Mouse (Mus musculus) liver, embryonic 12.5 days (tissue): ENCODE results near the gene Man1a2. TPM values are rescaled to one million over a fixed set of nuclear protein-coding genes. Genes with fewer than 3 reads are reported as not detected.

Source experiments
- ATAC-seq: fragments of 200-750 bp; cut with Nextera tagmentation; 2 replicates; pipeline ENCODE4 v1.8.0; 2017; ENCODE audit warnings: moderate number of reproducible peaks, mild to moderate bottlenecking, moderate library complexity
- H3K27ac ChIP-seq: fragments of 300-500 bp; sonication (generic); 2 replicates; pipeline ENCODE4 v1.5.1; 2016; ENCODE audit warnings: mild to moderate bottlenecking
- H3K27me3 ChIP-seq: fragments of 300-500 bp; sonication (generic); replicated peaks from 2 replicates; pipeline ENCODE4 v1.6.1; 2016; ENCODE audit warnings: mild to moderate bottlenecking, moderate library complexity
- H3K36me3 ChIP-seq: fragments of 300-500 bp; sonication (generic); 2 replicates; pipeline ENCODE4 v1.6.1; 2016; ENCODE audit warnings: mild to moderate bottlenecking, moderate library complexity
- H3K4me1 ChIP-seq: fragments of 300-500 bp; sonication (generic); 2 replicates; pipeline ENCODE4 v1.6.1; 2016
- H3K4me2 ChIP-seq: fragments of 300-500 bp; sonication (generic); 2 replicates; pipeline ENCODE4 v1.6.1; 2016; ENCODE audit warnings: mild to moderate bottlenecking, moderate library complexity
- H3K4me3 ChIP-seq: fragments of 300-500 bp; sonication (generic); 2 replicates; pipeline ENCODE4 v1.5.1; 2016; ENCODE audit warnings: mild to moderate bottlenecking, moderate library complexity
- H3K9ac ChIP-seq: fragments of 300-500 bp; sonication (generic); 2 replicates; pipeline ENCODE4 v1.6.1; 2016; ENCODE audit warnings: mild to moderate bottlenecking, moderate library complexity
- H3K9me3 ChIP-seq: fragments of 300-500 bp; sonication (generic); replicated peaks from 2 replicates; pipeline ENCODE4 v1.6.1; 2016; ENCODE audit warnings: mild to moderate bottlenecking, moderate library complexity
- WGBS: fragments of 180-500 bp; shearing (Covaris S2); methylation state at CpG from one replicate; pipeline ENCODE4 v1.1.7; 2016; ENCODE audit not compliant: insufficient replicate concordance; 5-methylcytosine and 5-hydroxymethylcytosine counted together
- polyA plus RNA-seq: library from polyadenylated mRNA; unstranded; fragments of >200 nt; fragmentation: Nextera tagmentation; extraction: Ambion mirVana; gene quantifications from 2 replicates; pipeline ENCODE4 v1.2.1, GENCODE M21; 2016

Gene Man1a2
- 61.2 and 65.0 TPM in 2 replicates for polyA plus RNA-seq

- Histone ChIP-seq H3K4me3 (peak within 1 kb of the TSS; percentile 92), H3K27ac (peak within 1 kb of the TSS; percentile 93)
- ATAC-seq, result peak; percentile 92
Observed at GRCm38 (mm10) chr3:100685087-100685762, at the start of gene Man1a2. Gene Man1a2 (minus strand): TSS chr3:100685503.

GRCm38 (mm10) chr3:100734482-100735154 is 49.3 kb upstream of the Man1a2 start:
- H3K27ac ChIP-seq, result no peak overlapping the region
- H3K4me2 ChIP-seq, result no peak overlapping the region
- no peak for ATAC-seq
- no peaks in the 10 kb centered on the region for H3K9me3 ChIP-seq
- H3K4me3 ChIP-seq, result no peak overlapping the region
- H3K27me3 ChIP-seq, result 0 out of 2 replicates have a peak, but pooled peaks cover 4% of the 10 kb centered on the region
- no peaks in the 10 kb centered on the region for H3K4me1 ChIP-seq
- H3K36me3 ChIP-seq, result no peaks in the 10 kb centered on the region
- H3K9ac ChIP-seq, result no peak overlapping the region
- 48% methylated on average over 12 of the region's 12 CpGs for WGBS

More at GRCm38 (mm10) chr3:100685087-100685762, at the start of gene Man1a2:
- Histone ChIP-seq H3K9ac (peak within 1 kb of the TSS; percentile 92), H3K9me3 (no peaks in the 10 kb centered on the region), H3K36me3 (no peaks in the 10 kb centered on the region), H3K4me2 (peak within 1 kb of the TSS; percentile 96), H3K4me1 (peaks cover 39% of the 10 kb centered on the region), H3K27me3 (0 out of 2 replicates have a peak, but pooled peaks cover 3% of the 10 kb centered on the region)
- WGBS, result under 1% methylated on average over 56 of the region's 92 CpGs

- WGBS, result 55% methylated on average over 11 of the region's 11 CpGs
- 0 out of 2 replicates have a peak, but pooled peaks cover 4% of the 10 kb centered on the region for H3K27me3 ChIP-seq
- H3K4me1 ChIP-seq, result no peaks in the 10 kb centered on the region
- H3K9ac ChIP-seq, result no peak overlapping the region
- H3K36me3 ChIP-seq, result no peaks in the 10 kb centered on the region
- H3K4me3 ChIP-seq, result no peak overlapping the region
- no peak for ATAC-seq
- H3K4me2 ChIP-seq, result no peak overlapping the region
- H3K9me3 ChIP-seq, result no peaks in the 10 kb centered on the region
- H3K27ac ChIP-seq, result no peak overlapping the region
Observed at GRCm38 (mm10) chr3:100731896-100732295, 46.6 kb upstream of the Man1a2 start.

- H3K4me2 ChIP-seq, result no peak overlapping the region
- 0 out of 2 replicates have a peak, but pooled peaks cover 4% of the 10 kb centered on the region for H3K27me3 ChIP-seq
- 0 out of 2 replicates have a peak, but pooled peaks cover 2% of the 10 kb centered on the region for H3K4me1 ChIP-seq
- no peak overlapping the region for H3K27ac ChIP-seq
- no peak overlapping the region for H3K9ac ChIP-seq
- H3K36me3 ChIP-seq, result no peaks in the 10 kb centered on the region
- H3K9me3 ChIP-seq, result no peaks in the 10 kb centered on the region
- WGBS, result 68% methylated on average over 3 of the region's 3 CpGs
- ATAC-seq, result no peak
- H3K4me3 ChIP-seq, result no peak overlapping the region
Observed at GRCm38 (mm10) chr3:100731347-100731746, 46.0 kb upstream of the Man1a2 start.

- Histone ChIP-seq H3K27me3 (no peaks in the 10 kb centered on the region), H3K36me3 (0 out of 2 replicates have a peak, but pooled peaks cover 2% of the 10 kb centered on the region), H3K4me2 (no peak overlapping the region), H3K9me3 (peaks cover 7% of the 10 kb centered on the region), H3K4me3 (no peak overlapping the region), H3K4me1 (peaks cover 10% of the 10 kb centered on the region; the same call in 1 of the 2 replicates), H3K27ac (no peak overlapping the region), H3K9ac (no peak overlapping the region)
- 68% methylated on average over 4 of the region's 4 CpGs for WGBS
- ATAC-seq, result no peak
Observed at GRCm38 (mm10) chr3:100728008-100728712, 42.9 kb upstream of the Man1a2 start.

GRCm38 (mm10) chr3:100725960-100726674 is 40.8 kb upstream of the Man1a2 start:
- Histone ChIP-seq H3K36me3 (0 out of 2 replicates have a peak, but pooled peaks cover 2% of the 10 kb centered on the region), H3K4me2 (peak overlapping the region; percentile 25), H3K9me3 (peaks cover 15% of the 10 kb centered on the region), H3K4me1 (peaks cover 10% of the 10 kb centered on the region; the same call in 1 of the 2 replicates), H3K9ac (no peak overlapping the region), H3K27me3 (no peaks in the 10 kb centered on the region), H3K4me3 (no peak overlapping the region), H3K27ac (no peak overlapping the region)
- 55% methylated on average over 11 of the region's 11 CpGs for WGBS
- peak; percentile 88 for ATAC-seq

- 77% methylated on average over 5 of the region's 5 CpGs for WGBS
- no peak overlapping the region for H3K9ac ChIP-seq
- 0 out of 2 replicates have a peak, but pooled peaks cover 2% of the 10 kb centered on the region for H3K36me3 ChIP-seq
- no peaks in the 10 kb centered on the region for H3K27me3 ChIP-seq
- H3K4me1 ChIP-seq, result peaks cover 3% of the 10 kb centered on the region; the same call in 1 of the 2 replicates
- H3K4me3 ChIP-seq, result no peak overlapping the region
- peaks cover 15% of the 10 kb centered on the region for H3K9me3 ChIP-seq
- ATAC-seq, result no peak
- no peak overlapping the region for H3K27ac ChIP-seq
- H3K4me2 ChIP-seq, result no peak overlapping the region
Observed at GRCm38 (mm10) chr3:100720786-100721300, 35.5 kb upstream of the Man1a2 start.

GRCm38 (mm10) chr3:100716241-100716640 is 30.9 kb upstream of the Man1a2 start:
- no peaks in the 10 kb centered on the region for H3K36me3 ChIP-seq
- H3K27me3 ChIP-seq, result 0 out of 2 replicates have a peak, but pooled peaks cover 6% of the 10 kb centered on the region
- no peak overlapping the region for H3K9ac ChIP-seq
- H3K27ac ChIP-seq, result no peak overlapping the region
- no peaks in the 10 kb centered on the region for H3K4me1 ChIP-seq
- no peak overlapping the region for H3K4me2 ChIP-seq
- H3K4me3 ChIP-seq, result no peak overlapping the region
- no peaks in the 10 kb centered on the region for H3K9me3 ChIP-seq
- WGBS, result 66% methylated on average over 7 of the region's 7 CpGs
- ATAC-seq, result no peak

GRCm38 (mm10) chr3:100715367-100715766 is 30.1 kb upstream of the Man1a2 start:
- 62% methylated on average over 4 of the region's 4 CpGs for WGBS
- no peaks in the 10 kb centered on the region for H3K4me1 ChIP-seq

GRCm38 (mm10) chr3:100713142-100714005 is 28.1 kb upstream of the Man1a2 start:
- H3K9ac ChIP-seq, result no peak overlapping the region
- H3K4me2 ChIP-seq, result no peak overlapping the region
- H3K36me3 ChIP-seq, result no peaks in the 10 kb centered on the region
- WGBS, result 63% methylated on average over 11 of the region's 11 CpGs
- H3K9me3 ChIP-seq, result no peaks in the 10 kb centered on the region
- no peak for ATAC-seq
- no peaks in the 10 kb centered on the region for H3K4me1 ChIP-seq
- no peak overlapping the region for H3K4me3 ChIP-seq
- H3K27me3 ChIP-seq, result 0 out of 2 replicates have a peak, but pooled peaks cover 6% of the 10 kb centered on the region
- no peak overlapping the region for H3K27ac ChIP-seq

More at GRCm38 (mm10) chr3:100715367-100715766, 30.1 kb upstream of the Man1a2 start:
- Histone ChIP-seq H3K36me3 (no peaks in the 10 kb centered on the region), H3K4me3 (no peak overlapping the region), H3K27me3 (0 out of 2 replicates have a peak, but pooled peaks cover 6% of the 10 kb centered on the region), H3K4me2 (no peak overlapping the region), H3K9ac (no peak overlapping the region), H3K27ac (no peak overlapping the region), H3K9me3 (no peaks in the 10 kb centered on the region)
- ATAC-seq, result no peak
